Mouse (Mus musculus) hindbrain, embryonic 14.5 days (tissue): Measurements from ENCODE around the gene Atcay. TPM values are rescaled to one million over a fixed set of nuclear protein-coding genes. Genes with fewer than 3 reads are reported as not detected.

Source experiments
- microRNA-seq: library from miRNA; unstranded; fragments of <30 nt; microRNA quantifications from one replicate; pipeline ENCODE4, GENCODE M21; 2016
- polyA plus RNA-seq: library from polyadenylated mRNA; unstranded; fragments of >200 nt; fragmentation: Nextera tagmentation; extraction: Ambion mirVana; gene quantifications from 2 replicates; pipeline ENCODE4 v1.2.1, GENCODE M21; 2014

Gene Atcay
- polyA plus RNA-seq, 1 experiment from 2014 or later = 80.2 TPM

Small RNA genes lying within 50 kb of the gene (microRNA-seq; reads per million reads assigned to microRNA genes)
- 14.2 reads per million, percentile 33 among the genes with 10 or more reads in this experiment for gene Mir3057

Other genes with a start within 250 kb of the Atcay start
- 17.7 and 20.9 TPM in 2 replicates for gene Gng7, start 215.9 kb downstream of the Atcay start, polyA plus RNA-seq
- 29.7 and 32.2 TPM in 2 replicates for gene Diras1, start 205.2 kb downstream of the Atcay start, polyA plus RNA-seq
- gene Slc39a3, start 193.4 kb downstream of the Atcay start, polyA plus RNA-seq = 33.7 and 33.8 TPM in 2 replicates
- 260 and 276 TPM in 2 replicates for gene Sgta, start 170.7 kb downstream of the Atcay start, polyA plus RNA-seq
- 35.9 and 37.2 TPM in 2 replicates for gene Thop1, start 160.8 kb downstream of the Atcay start, polyA plus RNA-seq
- 0.09 and 0.32 TPM in 2 replicates for gene Creb3l3, start 132.0 kb downstream of the Atcay start, polyA plus RNA-seq
- gene Map2k2, start 124.9 kb downstream of the Atcay start, polyA plus RNA-seq = 222 and 230 TPM in 2 replicates
- 12.4 and 14.4 TPM in 2 replicates for gene Zbtb7a, start 95.6 kb downstream of the Atcay start, polyA plus RNA-seq
- 43.7 and 48.3 TPM in 2 replicates for gene Pias4, start 62.9 kb downstream of the Atcay start, polyA plus RNA-seq
- gene Eef2, start 54.2 kb downstream of the Atcay start, polyA plus RNA-seq = 413 and 447 TPM in 2 replicates
- 68.2 and 76.7 TPM in 2 replicates for gene Dapk3, start 47.8 kb downstream of the Atcay start, polyA plus RNA-seq
- 0.33 TPM in 1 of 2 replicates, not detected in the other for gene 4930442H23Rik, start 47.0 kb downstream of the Atcay start, polyA plus RNA-seq
- 0.14 TPM in 1 of 2 replicates, not detected in the other for gene Nmrk2, start 28.8 kb downstream of the Atcay start, polyA plus RNA-seq
- gene Zfr2, start 2.3 kb upstream of the Atcay start, polyA plus RNA-seq = 24.2 and 25.4 TPM in 2 replicates
- gene Matk, start 22.1 kb upstream of the Atcay start, polyA plus RNA-seq = 30.2 and 37.0 TPM in 2 replicates
- 136 and 142 TPM in 2 replicates for gene Mrpl54, start 36.1 kb upstream of the Atcay start, polyA plus RNA-seq
- 26.4 and 31.5 TPM in 2 replicates for gene Apba3, start 36.1 kb upstream of the Atcay start, polyA plus RNA-seq
- 3.9 and 6.0 TPM in 2 replicates for gene Tjp3, start 60.7 kb upstream of the Atcay start, polyA plus RNA-seq
- 137 and 151 TPM in 2 replicates for gene Pip5k1c, start 62.1 kb upstream of the Atcay start, polyA plus RNA-seq
- 18.7 and 20.6 TPM in 2 replicates for gene Cactin, start 90.3 kb upstream of the Atcay start, polyA plus RNA-seq
- gene Tbxa2r, start 97.9 kb upstream of the Atcay start, polyA plus RNA-seq = 4.3 and 5.4 TPM in 2 replicates
- not detected in 2 replicates for gene Gipc3, start 112.4 kb upstream of the Atcay start, polyA plus RNA-seq
- 29.0 and 34.0 TPM in 2 replicates for gene Hmg20b, start 119.6 kb upstream of the Atcay start, polyA plus RNA-seq
- 7.8 and 10.0 TPM in 2 replicates for gene Mfsd12, start 126.7 kb upstream of the Atcay start, polyA plus RNA-seq
- 0.30 and 0.59 TPM in 2 replicates for gene 4930404N11Rik, start 135.0 kb upstream of the Atcay start, polyA plus RNA-seq
- gene Fzr1, start 147.7 kb upstream of the Atcay start, polyA plus RNA-seq = 119 and 125 TPM in 2 replicates
- 68.9 TPM in 2 replicates for gene Dohh, start 153.6 kb upstream of the Atcay start, polyA plus RNA-seq
- 5.5 and 5.7 TPM in 2 replicates for gene Gm48551, start 153.6 kb upstream of the Atcay start, polyA plus RNA-seq
- gene Gm48552, start 158.2 kb upstream of the Atcay start, polyA plus RNA-seq = 1.9 and 2.2 TPM in 2 replicates
- 0.84 and 1.3 TPM in 2 replicates for gene Smim24, start 162.2 kb upstream of the Atcay start, polyA plus RNA-seq
- gene Nfic, start 224.8 kb upstream of the Atcay start, polyA plus RNA-seq = 17.3 and 25.8 TPM in 2 replicates